Mouse (Mus musculus): ENCODE data around the gene Pknox1.

DNA sequence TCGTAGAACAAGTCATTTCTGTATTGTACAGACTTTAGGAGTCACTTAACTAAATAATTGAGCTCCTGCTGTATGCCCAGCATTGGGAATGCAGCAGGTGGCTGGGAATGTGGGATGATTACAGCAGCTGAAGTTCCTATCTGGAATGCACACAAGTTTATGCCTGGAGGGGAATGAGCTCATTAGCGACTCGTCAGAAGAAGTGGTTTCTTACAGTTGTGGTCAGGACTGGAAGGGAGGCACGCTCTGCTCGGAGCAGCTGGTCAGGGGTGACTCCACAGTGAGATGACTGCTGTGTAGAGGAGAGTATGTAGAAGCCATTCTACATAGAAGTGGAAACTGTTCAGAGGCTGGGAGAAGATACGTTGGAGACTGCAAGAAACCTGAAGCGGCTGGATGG, 10.1 kb downstream of the Pknox1 start:
- TF ChIP-seq CTCF (IDR thresholded peaks at IDR 0.05; ENCODE audit: insufficient read depth, low read length): no peak
- TF ChIP-seq POLR2A (IDR thresholded peaks at IDR 0.05; ENCODE audit: borderline replicate concordance, extremely low read depth, low read depth, low read length): no peak
